27 mouse cellular contexts compared by ENCODE assay signal in the genomic region with DNA sequence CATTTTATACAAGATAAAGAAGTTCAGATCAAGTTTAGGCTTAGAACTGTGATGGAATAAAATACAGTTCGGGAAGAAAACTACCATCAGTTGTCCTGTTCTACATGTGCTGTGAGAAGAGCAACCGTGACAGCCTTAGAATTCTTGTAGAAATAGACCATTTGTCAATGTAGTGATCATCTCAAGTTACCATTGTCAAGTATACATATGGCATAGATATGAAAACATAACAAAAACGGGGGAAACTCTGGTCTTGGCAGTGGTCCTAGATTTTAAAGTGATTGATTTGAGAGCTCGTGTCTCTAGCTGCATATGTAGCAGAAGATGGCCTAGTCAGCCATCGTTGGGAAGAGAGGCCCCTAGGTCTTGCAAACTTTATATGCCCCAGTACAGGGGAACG.
"Had no signal": no experiment of that assay in that cellular context is flagged by ENCODE, and none has a peak within 500 bp of the region (broad histone marks: within the 10 kb centered on the region; RNA-seq: fewer than 3 reads in every experiment).

No protein-coding gene starts in this region.

- ATAC-seq: hindbrain, embryonic 16.5 days; inflammation-experienced regulatory T-cells, adult 6 months; intestine, embryonic 15.5 days; intestine, postnatal 0 days; liver, embryonic 12.5 days had no signal

- H3K27ac ChIP-seq: gastrocnemius, adult 2 months; heart, embryonic 10.5 days; hindbrain, embryonic 10.5 days; hindbrain, embryonic 12.5 days; hindbrain, embryonic 14.5 days; intestine, embryonic 15.5 days; kidney, embryonic 15.5 days; kidney, postnatal 0 days; limb, embryonic 13.5 days; limb, embryonic 15.5 days; liver, embryonic 12.5 days had no signal

- DNase-seq: gastrocnemius, adult 2 months; gastrocnemius, postnatal 10 days; gastrocnemius, postnatal 25 days; heart, adult 18-20 months; heart, postnatal 10 days; heart, postnatal 4 days; kidney, adult 2 months; kidney, adult 9 months; kidney, postnatal 14 days; kidney, postnatal 36 days; layer of hippocampus, adult 9-11 months; layer of hippocampus, postnatal 36 days; left cerebral cortex, postnatal 4 days had no signal

- H3K4me2 ChIP-seq: heart, embryonic 12.5 days; hindbrain, embryonic 12.5 days; hindbrain, embryonic 14.5 days; intestine, embryonic 15.5 days; kidney, embryonic 15.5 days; limb, embryonic 13.5 days; limb, embryonic 15.5 days; liver, embryonic 12.5 days had no signal

- H3K4me3 ChIP-seq: gastrocnemius, adult 2 months; heart, embryonic 10.5 days; heart, embryonic 12.5 days; hindbrain, embryonic 10.5 days; hindbrain, embryonic 12.5 days; intestine, embryonic 15.5 days; kidney, embryonic 15.5 days; limb, embryonic 13.5 days; limb, embryonic 15.5 days; liver, embryonic 12.5 days had no signal

- H3K4me1 ChIP-seq: hindbrain, embryonic 10.5 days; hindbrain, embryonic 12.5 days; intestine, embryonic 15.5 days; kidney, embryonic 15.5 days; limb, embryonic 15.5 days; liver, embryonic 12.5 days had no signal

- H3K36me3 ChIP-seq: heart, embryonic 10.5 days; heart, embryonic 12.5 days; hindbrain, embryonic 10.5 days; hindbrain, embryonic 12.5 days; intestine, embryonic 15.5 days; kidney, embryonic 15.5 days; limb, embryonic 13.5 days; limb, embryonic 15.5 days; liver, embryonic 12.5 days had no signal

- H3K27me3 ChIP-seq: heart, embryonic 12.5 days; hindbrain, embryonic 12.5 days; intestine, embryonic 15.5 days; kidney, embryonic 15.5 days; limb, embryonic 13.5 days; limb, embryonic 15.5 days; liver, embryonic 12.5 days had no signal

- H3K9ac ChIP-seq: heart, embryonic 12.5 days; hindbrain, embryonic 12.5 days; hindbrain, embryonic 14.5 days; intestine, embryonic 15.5 days; kidney, embryonic 15.5 days; limb, embryonic 13.5 days; limb, embryonic 15.5 days; liver, embryonic 12.5 days had no signal

- H3K9me3 ChIP-seq: heart, embryonic 10.5 days; heart, embryonic 12.5 days; hindbrain, embryonic 10.5 days; hindbrain, embryonic 12.5 days; intestine, embryonic 15.5 days; kidney, embryonic 15.5 days; limb, embryonic 13.5 days; limb, embryonic 15.5 days; liver, embryonic 12.5 days had no signal
